Mouse (Mus musculus) E14TG2a.4 (cell line): ENCODE data around the gene Sstr3.
A peak's percentile ranks its signal among the peaks of the same experiment; 100 is the strongest.

ENCODE experiments used
- H3K27me3 ChIP-seq: 2 replicates; pipeline ENCODE4 v1.6.1; 2014; ENCODE audit warnings: low read length, control low read depth; ENCODE audit not compliant: insufficient read depth
- H3K36me3 ChIP-seq: 2 replicates; pipeline ENCODE4 v1.6.1; 2014; ENCODE audit warnings: low read length, control low read depth; ENCODE audit not compliant: insufficient read depth
- H3K4me1 ChIP-seq: replicated peaks from 2 replicates; pipeline ENCODE4 v1.6.1; 2014; ENCODE audit warnings: low read depth, low read length, control low read depth
- H3K4me3 ChIP-seq: replicated peaks from 2 replicates; pipeline ENCODE4 v1.5.1; 2014; ENCODE audit warnings: mild to moderate bottlenecking, low read length
- H3K9me3 ChIP-seq: 2 replicates; pipeline ENCODE4 v1.6.1; 2014; ENCODE audit warnings: low read length, control low read depth
- CTCF ChIP-seq: conservative IDR thresholded peaks from 2 replicates; pipeline ENCODE4 v1.5.1; 2014; ENCODE audit warnings: low read length
- NANOG ChIP-seq: IDR thresholded peaks from 2 replicates; pipeline ENCODE4 v1.6.1; 2014; ENCODE audit warnings: borderline replicate concordance, low read length, mixed read lengths
- POU5F1 ChIP-seq: IDR thresholded peaks from 2 replicates; pipeline ENCODE4 v1.6.1; 2014; ENCODE audit warnings: low read length, borderline replicate concordance

The Sstr3 gene

DNA sequence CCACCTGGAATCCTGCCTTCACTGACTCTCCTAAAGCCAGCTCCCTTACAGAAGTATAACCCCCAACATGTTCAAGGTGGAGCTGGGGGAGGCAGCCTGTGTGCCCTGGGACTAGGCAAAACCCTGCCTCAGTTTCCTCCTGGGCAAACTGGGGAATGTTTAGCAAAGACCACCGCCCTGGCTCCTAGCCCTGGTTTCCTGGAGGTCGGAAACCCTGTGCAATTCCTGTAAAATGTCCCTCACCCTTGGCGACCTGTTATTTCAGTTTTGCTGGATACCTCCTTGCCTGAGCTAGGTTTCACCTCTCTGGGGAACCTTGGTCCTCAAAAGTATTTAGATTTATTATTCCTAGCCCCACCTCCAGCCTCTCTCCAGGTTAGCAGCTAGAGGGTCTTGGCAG lies 14.3 kb downstream of the Sstr3 start:
- H3K36me3 ChIP-seq: no peaks in the 10 kb centered on the region
- peaks cover 7% of the 10 kb centered on the region; the same call in 1 of the 2 replicates for H3K9me3 ChIP-seq
- peaks cover 27% of the 10 kb centered on the region for H3K4me1 ChIP-seq
- TF ChIP-seq POU5F1: no peak
- no peak for TF ChIP-seq CTCF
- TF ChIP-seq NANOG: no peak
- no peak overlapping the region for H3K4me3 ChIP-seq
- peaks cover 9% of the 10 kb centered on the region for H3K27me3 ChIP-seq

DNA sequence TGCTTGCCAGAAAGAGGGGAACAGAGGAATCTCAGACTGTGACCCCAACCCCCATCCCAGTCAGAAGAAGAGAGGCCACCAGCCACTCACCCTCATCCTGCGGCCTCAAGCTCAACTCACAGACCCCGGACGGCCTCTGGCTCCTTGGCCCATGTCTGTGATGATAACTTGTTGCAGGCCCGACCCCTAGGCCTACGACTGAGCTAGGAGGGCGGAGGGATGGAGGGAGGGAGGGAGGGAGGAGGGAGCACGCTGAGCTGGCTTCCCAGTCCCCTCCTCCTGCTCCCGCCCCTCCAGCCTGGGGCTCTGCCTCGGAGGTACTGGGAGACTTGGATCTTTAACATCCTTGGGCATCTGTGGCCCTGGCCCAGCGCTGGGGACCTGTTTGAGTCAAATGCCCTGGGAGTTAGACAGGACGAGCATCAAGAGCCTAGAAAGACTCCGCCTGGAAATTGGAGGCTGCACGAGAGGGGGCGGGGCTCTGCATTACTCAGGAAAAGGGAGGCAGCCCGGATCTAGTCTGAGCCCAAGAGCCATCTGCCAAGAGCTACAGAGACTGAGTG lies 15.0 kb downstream of the Sstr3 start:
- H3K4me3 ChIP-seq: peak overlapping the region; percentile 32; the same call in 1 of the 2 replicates
- TF ChIP-seq CTCF (no peak), POU5F1 (no peak), NANOG (no peak)
- peaks cover 12% of the 10 kb centered on the region for H3K27me3 ChIP-seq
- H3K9me3 ChIP-seq: peaks cover 7% of the 10 kb centered on the region; the same call in 1 of the 2 replicates
- peaks cover 31% of the 10 kb centered on the region for H3K4me1 ChIP-seq
- H3K36me3 ChIP-seq: no peaks in the 10 kb centered on the region

DNA sequence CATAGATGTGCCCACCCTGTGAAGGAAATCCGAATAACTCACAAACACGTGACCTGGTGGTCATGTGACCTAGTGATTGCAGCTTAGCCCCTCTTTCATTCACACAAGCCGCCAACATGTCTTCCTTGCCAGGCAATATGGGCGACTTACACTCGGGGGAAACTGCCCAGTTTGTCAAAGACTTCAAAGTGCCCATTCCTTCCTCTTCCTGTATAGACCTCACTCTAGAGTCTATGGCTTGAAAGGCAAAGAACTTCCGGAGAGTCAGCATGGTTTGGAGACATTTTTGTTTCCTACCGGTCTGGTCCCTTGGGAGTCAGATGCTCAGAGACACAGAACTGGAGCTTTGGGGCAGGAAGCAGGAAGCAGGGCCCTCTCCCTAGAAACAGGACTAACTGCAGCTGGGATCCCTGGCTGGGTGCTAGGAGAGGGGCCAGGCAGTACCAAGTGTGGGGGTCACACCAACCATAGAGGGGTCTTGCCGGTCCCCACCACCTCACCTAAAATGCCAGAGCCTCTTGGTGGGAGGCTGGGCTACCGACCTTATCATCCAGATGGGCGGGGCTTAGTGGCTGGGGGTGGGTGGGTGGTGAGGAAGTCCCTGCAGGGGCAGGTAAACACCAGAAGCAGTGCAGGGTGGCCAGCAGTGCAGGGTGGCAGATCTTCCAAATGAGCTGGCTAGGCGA lies 15.6 kb downstream of the Sstr3 start:
- Histone ChIP-seq H3K4me3 (no peak overlapping the region), H3K9me3 (peaks cover 11% of the 10 kb centered on the region; the same call in 1 of the 2 replicates), H3K36me3 (no peaks in the 10 kb centered on the region), H3K27me3 (peaks cover 18% of the 10 kb centered on the region), H3K4me1 (peaks cover 31% of the 10 kb centered on the region)
- TF ChIP-seq NANOG (no peak), CTCF (no peak), POU5F1 (no peak)

DNA sequence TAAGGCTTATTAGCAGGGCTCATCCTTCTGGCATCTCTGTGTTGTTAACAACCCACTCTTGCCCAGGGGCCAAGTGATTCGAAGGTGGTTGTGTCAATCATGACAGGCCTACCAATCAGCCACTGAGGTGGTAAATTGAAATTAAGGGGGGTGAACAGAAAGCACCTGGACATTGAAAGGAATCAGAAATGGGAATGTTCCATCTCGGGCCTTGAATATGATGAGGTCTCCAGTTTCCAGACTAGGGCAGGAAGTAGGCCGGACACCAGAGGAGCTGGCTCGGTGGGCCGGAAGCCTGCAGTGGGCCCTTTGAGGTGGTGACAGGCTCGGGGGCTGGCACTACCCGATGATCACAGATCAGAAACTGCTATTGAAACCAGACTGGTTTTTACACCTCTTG lies 16.5 kb downstream of the Sstr3 start:
- H3K9me3 ChIP-seq: peaks cover 11% of the 10 kb centered on the region; the same call in 1 of the 2 replicates
- peaks cover 26% of the 10 kb centered on the region for H3K27me3 ChIP-seq
- H3K36me3 ChIP-seq: no peaks in the 10 kb centered on the region
- TF ChIP-seq POU5F1: no peak
- TF ChIP-seq CTCF: no peak
- TF ChIP-seq NANOG: no peak
- peaks cover 38% of the 10 kb centered on the region for H3K4me1 ChIP-seq
- H3K4me3 ChIP-seq: no peak overlapping the region

DNA sequence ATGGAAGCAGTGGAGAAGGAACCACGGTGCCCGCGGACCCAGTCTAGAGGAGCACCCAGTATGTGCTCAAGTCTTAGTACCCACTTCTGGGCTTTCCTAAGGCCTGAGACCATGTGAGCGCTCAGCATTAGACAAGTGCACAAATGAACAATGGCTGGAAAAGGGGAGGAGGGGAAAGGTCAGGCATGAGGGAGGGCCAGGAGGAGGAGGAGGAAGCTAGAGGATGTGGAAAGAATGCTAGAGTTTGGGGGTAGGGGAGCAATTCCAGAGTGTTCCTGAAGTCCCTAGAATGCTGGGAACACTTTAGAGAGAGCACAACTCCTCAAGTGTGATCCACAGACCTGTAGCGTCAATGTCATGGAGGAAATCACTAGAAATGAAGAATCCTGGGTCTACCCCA lies 20.3 kb downstream of the Sstr3 start:
- Histone ChIP-seq H3K9me3 (peaks cover 10% of the 10 kb centered on the region; the same call in 1 of the 2 replicates), H3K36me3 (no peaks in the 10 kb centered on the region)
- TF ChIP-seq POU5F1 (no peak), CTCF (no peak), NANOG (no peak)

DNA sequence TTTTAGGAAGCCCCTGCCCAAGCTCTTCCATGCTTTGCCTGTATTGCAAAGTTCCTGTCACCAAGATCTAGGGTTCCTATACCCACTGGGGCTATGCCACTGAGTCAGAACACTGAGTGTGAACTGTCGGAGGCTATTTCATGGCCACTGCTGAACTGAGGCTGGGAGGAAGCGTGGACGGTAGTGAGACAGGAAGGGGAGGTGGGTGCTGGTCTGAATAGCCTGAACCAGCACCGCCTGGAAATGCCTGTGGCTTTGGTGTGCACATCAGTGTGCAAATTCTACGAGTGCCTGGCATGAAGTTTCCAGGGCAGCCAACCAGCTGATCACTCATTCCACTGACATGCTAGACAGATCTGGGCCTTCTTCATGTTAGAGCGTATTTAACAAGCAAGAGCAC lies 22.6 kb downstream of the Sstr3 start:
- H3K27me3 ChIP-seq: peaks cover 36% of the 10 kb centered on the region
- H3K36me3 ChIP-seq: no peaks in the 10 kb centered on the region
- H3K9me3 ChIP-seq: peaks cover 3% of the 10 kb centered on the region; the same call in 1 of the 2 replicates
- peaks cover 28% of the 10 kb centered on the region for H3K4me1 ChIP-seq
- TF ChIP-seq POU5F1 (no peak), CTCF (0 out of 2 replicates have a peak, but pooled peaks have one; percentile 3)
- no peak overlapping the region for H3K4me3 ChIP-seq

More for the DNA sequence above, 20.3 kb downstream of the Sstr3 start:
- no peak overlapping the region for H3K4me3 ChIP-seq
- peaks cover 36% of the 10 kb centered on the region for H3K27me3 ChIP-seq
- H3K4me1 ChIP-seq: peaks cover 28% of the 10 kb centered on the region

DNA sequence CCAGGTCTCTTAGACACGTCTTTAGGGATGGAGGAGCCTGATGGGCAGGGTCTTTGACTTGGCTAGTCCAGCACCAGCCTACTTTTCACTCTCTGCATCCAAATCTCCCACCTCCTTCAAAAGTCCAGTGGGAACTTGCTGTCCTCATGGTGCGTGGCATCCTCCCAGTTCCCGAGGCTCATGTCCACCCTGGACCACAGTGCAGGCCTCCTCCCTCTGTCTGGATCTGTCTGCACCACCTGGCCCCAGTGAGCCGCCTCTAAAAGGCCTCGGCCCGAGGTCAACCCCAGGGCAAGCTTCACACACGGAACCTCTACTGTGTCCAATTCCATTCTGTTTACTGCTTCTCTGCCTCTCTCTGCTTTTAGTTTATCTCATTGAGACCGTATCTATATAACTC lies 23.2 kb downstream of the Sstr3 start:
- H3K9me3 ChIP-seq: peaks cover 3% of the 10 kb centered on the region; the same call in 1 of the 2 replicates
- no peak overlapping the region for H3K4me3 ChIP-seq
- no peaks in the 10 kb centered on the region for H3K36me3 ChIP-seq
- H3K27me3 ChIP-seq: peaks cover 36% of the 10 kb centered on the region
- TF ChIP-seq CTCF (no peak), POU5F1 (no peak), NANOG (no peak)
- H3K4me1 ChIP-seq: peaks cover 28% of the 10 kb centered on the region

DNA sequence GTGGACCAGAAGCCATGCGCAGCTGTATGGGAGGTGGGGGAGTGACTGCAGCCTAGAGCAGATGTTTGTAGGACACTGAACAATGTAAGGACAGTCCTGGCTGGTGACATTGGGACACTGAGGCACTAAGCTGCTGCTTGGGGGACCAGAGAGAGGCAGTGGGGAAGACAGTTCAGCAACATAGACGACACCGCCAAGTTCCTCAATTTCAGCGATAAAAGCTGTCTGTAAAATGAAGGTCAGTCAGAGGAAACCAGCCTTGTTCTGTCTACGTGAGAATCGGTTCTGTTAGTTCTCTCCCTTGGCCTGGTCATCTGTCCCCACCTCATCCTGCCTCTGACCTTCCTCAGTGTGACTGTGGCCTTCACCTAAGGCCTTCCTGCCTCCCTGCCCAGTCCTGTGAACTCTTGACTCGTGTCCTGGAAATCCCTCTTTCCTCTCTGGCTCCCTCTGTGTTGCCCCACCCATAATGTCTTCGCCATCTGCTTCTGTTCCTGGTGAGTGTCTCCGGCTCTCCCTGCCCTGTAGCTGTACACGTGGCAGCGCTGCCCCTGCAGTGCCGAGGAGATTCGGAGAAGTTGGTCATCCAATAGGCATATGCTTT lies 24.3 kb downstream of the Sstr3 start:
- H3K4me1 ChIP-seq: peaks cover 36% of the 10 kb centered on the region
- no peak for TF ChIP-seq CTCF
- TF ChIP-seq NANOG: no peak
- TF ChIP-seq POU5F1: no peak

More for the DNA sequence above, 24.3 kb downstream of the Sstr3 start:
- Histone ChIP-seq H3K27me3 (peaks cover 31% of the 10 kb centered on the region), H3K9me3 (peaks cover 3% of the 10 kb centered on the region; the same call in 1 of the 2 replicates), H3K36me3 (no peaks in the 10 kb centered on the region), H3K4me3 (no peak overlapping the region)
